Mouse (Mus musculus): ENCODE results near the gene 1300017J02Rik. TPM values are rescaled to one million over a fixed set of nuclear protein-coding genes. Genes with fewer than 3 reads are reported as not detected.

Gene 1300017J02Rik
- 0.08 and 0.10 TPM in 2 replicates for polyA plus RNA-seq (2012; rRNA removed)

GRCm38 (mm10) chr9:103304927-103305326 is at the start of gene 1300017J02Rik, which contains the start of gene Topbp1:
TSS of gene 1300017J02Rik (minus strand) at chr9:103305082.
TSS of gene Topbp1 (plus strand) at chr9:103305215.

GRCm38 (mm10) chr9:103230151-103230951 is 74.5 kb downstream of the 1300017J02Rik start, which contains the start of the genes Gm20425 and Trf:
TSS of gene Gm20425 (minus strand) at chr9:103230307.
TSS of gene Trf (minus strand) at chr9:103230444.

GRCm38 (mm10) chr9:103201561-103202260 is 103.2 kb downstream of the 1300017J02Rik start, which contains the start of gene Srprb:
TSS of gene Srprb (minus strand) at chr9:103202137.

Other genes starting within 250 kb of the 1300017J02Rik start
- gene Rab6b, start 193.3 kb downstream of the 1300017J02Rik start, polyA plus RNA-seq (2012; rRNA removed), result 7.1 and 7.7 TPM in 2 replicates
- 22.2 and 24.1 TPM in 2 replicates for gene Srprb, start 102.9 kb downstream of the 1300017J02Rik start, polyA plus RNA-seq (2012; rRNA removed)
- 0.16 TPM in 1 of 2 replicates, not detected in the other for gene Gm20425, start 74.8 kb downstream of the 1300017J02Rik start, polyA plus RNA-seq (2012; rRNA removed)
- 34.0 and 46.7 TPM in 2 replicates for gene Trf, start 74.6 kb downstream of the 1300017J02Rik start, polyA plus RNA-seq (2012; rRNA removed)
- 2.8 TPM in 2 replicates for gene Topbp1, start 133 bp upstream of the 1300017J02Rik start, polyA plus RNA-seq (2012; rRNA removed)
- gene Cdv3, start 60.8 kb upstream of the 1300017J02Rik start, polyA plus RNA-seq (2012; rRNA removed), result 22.5 and 47.5 TPM in 2 replicates
- 0.16 TPM in 1 of 2 replicates, not detected in the other for gene Bfsp2, start 175.3 kb upstream of the 1300017J02Rik start, polyA plus RNA-seq (2012; rRNA removed)